Mouse (Mus musculus) kidney, embryonic 16.5 days (tissue): ENCODE data around the gene 1700030J22Rik. TPM values are rescaled to one million over a fixed set of nuclear protein-coding genes. Genes with fewer than 3 reads are reported as not detected.
A peak's percentile ranks its signal among the peaks of the same experiment; 100 is the strongest.

Experiments used
- ATAC-seq: fragments of 200-750 bp; cut with Nextera tagmentation; 2 replicates; pipeline ENCODE4 v1.8.0; 2017; ENCODE audit warnings: moderate TSS enrichment; ENCODE audit not compliant: low FRiP score, low TSS enrichment
- H3K27ac ChIP-seq: fragments of 300-500 bp; sonication (generic); 2 replicates; pipeline ENCODE4 v1.5.1; 2014; ENCODE audit warnings: low read length
- H3K27me3 ChIP-seq: fragments of 300-500 bp; sonication (generic); 2 replicates; pipeline ENCODE4 v1.6.1; 2014; ENCODE audit warnings: low read length, control low read depth, mixed read lengths; ENCODE audit not compliant: insufficient read depth
- H3K36me3 ChIP-seq: fragments of 300-500 bp; sonication (generic); 2 replicates; pipeline ENCODE4 v1.6.1; 2014; ENCODE audit warnings: low read length, control low read depth, mixed read lengths; ENCODE audit not compliant: insufficient read depth
- H3K4me1 ChIP-seq: fragments of 300-500 bp; sonication (generic); 2 replicates; pipeline ENCODE4 v1.6.1; 2014; ENCODE audit warnings: low read length, control low read depth, mixed read lengths; ENCODE audit not compliant: insufficient read depth
- H3K4me2 ChIP-seq: fragments of 300-500 bp; sonication (generic); replicated peaks from 2 replicates; pipeline ENCODE4 v1.6.1; 2014; ENCODE audit warnings: low read depth, low read length
- H3K4me3 ChIP-seq: fragments of 300-500 bp; sonication (generic); 2 replicates; pipeline ENCODE4 v1.5.1; 2014; ENCODE audit warnings: mild to moderate bottlenecking, low read length
- H3K9ac ChIP-seq: fragments of 300-500 bp; sonication (generic); replicated peaks from 2 replicates; pipeline ENCODE4 v1.6.1; 2014; ENCODE audit warnings: low read length
- H3K9me3 ChIP-seq: fragments of 300-500 bp; sonication (generic); 2 replicates; pipeline ENCODE4 v1.6.1; 2016; ENCODE audit warnings: low read length, control low read depth
- WGBS: fragments of 180-500 bp; shearing (Covaris S2); extraction: QIAGEN DNeasy Blood & Tissue Kit; methylation state at CpG from one replicate; pipeline ENCODE4 v1.1.7; 2014; 5-methylcytosine and 5-hydroxymethylcytosine counted together
- polyA plus RNA-seq: library from polyadenylated mRNA; unstranded; fragments of >200 nt; fragmentation: Nextera tagmentation; extraction: Ambion mirVana; gene quantifications from 2 replicates; pipeline ENCODE4 v1.2.1, GENCODE M21; 2015

Gene 1700030J22Rik
- polyA plus RNA-seq, 1 experiment from 2014 or later = 2.6 TPM

- ATAC-seq = peak; percentile 97
- H3K27me3 ChIP-seq = no peaks in the 10 kb centered on the region
- WGBS = under 1% methylated on average over 56 of the region's 57 CpGs
Measured at GRCm38 (mm10) chr8:116921337-116922059, 57.3 kb downstream of the 1700030J22Rik start, which contains the start of the genes Cmc2 and Cenpn. TSS of gene Cmc2 (minus strand) at chr8:116921455. TSS of gene Cenpn (plus strand) at chr8:116921730.

DNA sequence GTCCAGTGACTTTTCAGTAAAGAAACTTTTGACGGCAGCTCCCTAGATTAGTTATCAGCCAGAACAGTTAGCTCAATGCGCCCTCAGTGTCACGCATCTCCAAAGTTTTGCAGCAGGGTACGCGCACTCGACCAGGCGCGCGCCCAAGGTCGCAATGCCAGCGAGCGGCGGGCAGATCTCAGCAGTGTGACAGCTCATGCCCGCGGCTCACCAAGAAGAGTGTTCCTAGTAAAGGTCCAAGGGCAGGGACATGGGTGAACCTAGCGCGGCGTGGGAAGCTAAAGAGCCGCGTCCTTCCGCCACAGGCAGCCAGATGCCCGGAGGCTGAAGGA lies 57.8 kb downstream of the 1700030J22Rik start:
- H3K9me3 ChIP-seq = no peaks in the 10 kb centered on the region
- WGBS = 0% methylated on average over 22 of the region's 22 CpGs
- H3K9ac ChIP-seq = peak overlapping the region; percentile 80
- no peaks in the 10 kb centered on the region for H3K27me3 ChIP-seq
- H3K4me3 ChIP-seq = peak overlapping the region; percentile 79
- peak; percentile 75 for ATAC-seq
- peak overlapping the region; percentile 81 for H3K4me2 ChIP-seq
- H3K36me3 ChIP-seq = peaks cover 6% of the 10 kb centered on the region
- peaks cover 11% of the 10 kb centered on the region for H3K4me1 ChIP-seq
- H3K27ac ChIP-seq = peak overlapping the region; percentile 84

More at GRCm38 (mm10) chr8:116921337-116922059, 57.3 kb downstream of the 1700030J22Rik start, which contains the start of the genes Cmc2 and Cenpn:
- H3K4me1 ChIP-seq = peaks cover 11% of the 10 kb centered on the region
- peak within 1 kb of the TSS; percentile 79 for H3K4me3 ChIP-seq
- peaks cover 6% of the 10 kb centered on the region; the same call in 1 of the 2 replicates for H3K36me3 ChIP-seq
- H3K4me2 ChIP-seq = peak within 1 kb of the TSS; percentile 81
- peak within 1 kb of the TSS; percentile 80 for H3K9ac ChIP-seq
- peak within 1 kb of the TSS; percentile 84 for H3K27ac ChIP-seq
- no peaks in the 10 kb centered on the region for H3K9me3 ChIP-seq

Other genes with a start within 250 kb of the 1700030J22Rik start
- gene Cdyl2, start 246.0 kb downstream of the 1700030J22Rik start, polyA plus RNA-seq = 9.6 and 9.9 TPM in 2 replicates
- 79.4 and 89.3 TPM in 2 replicates for gene Cmc2, start 57.5 kb downstream of the 1700030J22Rik start, polyA plus RNA-seq
- 45.5 and 46.3 TPM in 2 replicates for gene Cenpn, start 57.2 kb downstream of the 1700030J22Rik start, polyA plus RNA-seq
- gene Atmin, start 35.6 kb downstream of the 1700030J22Rik start, polyA plus RNA-seq = 12.0 and 12.9 TPM in 2 replicates
- gene Gcsh, start 14.6 kb upstream of the 1700030J22Rik start, polyA plus RNA-seq = 191 and 203 TPM in 2 replicates
- gene Pkd1l2, start 103.5 kb upstream of the 1700030J22Rik start, polyA plus RNA-seq = 0.04 and 0.14 TPM in 2 replicates
- 0.45 and 0.62 TPM in 2 replicates for gene Bco1, start 116.9 kb upstream of the 1700030J22Rik start, polyA plus RNA-seq
- 1.6 and 1.8 TPM in 2 replicates for gene Gan, start 179.2 kb upstream of the 1700030J22Rik start, polyA plus RNA-seq